Mouse (Mus musculus) brown adipose tissue, adult 24 weeks (tissue): ENCODE results near the gene Serpine2. TPM values are rescaled to one million over a fixed set of nuclear protein-coding genes. Genes with fewer than 3 reads are reported as not detected.

Source experiments
- H3K27ac ChIP-seq: fragments of 200-500 bp; replicated peaks from 2 replicates; pipeline ENCODE4 v1.5.1; 2012; ENCODE audit warnings: low read depth, mild to moderate bottlenecking, low read length
- H3K4me1 ChIP-seq: fragments of 200-500 bp; 2 replicates; pipeline ENCODE4 v1.6.1; 2012; ENCODE audit warnings: low read length, mixed read lengths; ENCODE audit not compliant: control insufficient read depth, insufficient read depth, insufficient read length
- H3K4me3 ChIP-seq: fragments of 200-500 bp; 2 replicates; pipeline ENCODE4 v1.5.1; 2012; ENCODE audit warnings: low read depth, mild to moderate bottlenecking, low read length, moderate library complexity; ENCODE audit not compliant: insufficient read depth
- polyA plus RNA-seq: library from polyadenylated mRNA; stranded (reverse); fragments of >200 nt; gene quantifications from 2 replicates; pipeline ENCODE4 v1.2.4, GENCODE M21; 2012; ENCODE audit not compliant: missing spikeins, insufficient read depth, insufficient read length

Serpine2 gene
- polyA plus RNA-seq, 1 experiment = 31.0 TPM

- Histone ChIP-seq H3K27ac (no peak overlapping the region), H3K4me3 (no peak overlapping the region), H3K4me1 (peaks cover 40% of the 10 kb centered on the region)
These were observed 104.6 kb downstream of the Serpine2 start for GRCm38 (mm10) chr1:79756417-79756816.

GRCm38 (mm10) chr1:79755376-79755775, 105.6 kb downstream of the Serpine2 start:
- Histone ChIP-seq H3K27ac (no peak overlapping the region), H3K4me1 (peaks cover 37% of the 10 kb centered on the region), H3K4me3 (no peak overlapping the region)

- Histone ChIP-seq H3K4me3 (no peak overlapping the region), H3K27ac (no peak overlapping the region), H3K4me1 (peaks cover 35% of the 10 kb centered on the region)
These were observed 106.0 kb downstream of the Serpine2 start for GRCm38 (mm10) chr1:79754936-79755335.

GRCm38 (mm10) chr1:79753456-79753855, 107.5 kb downstream of the Serpine2 start:
- H3K4me3 ChIP-seq = no peak overlapping the region
- H3K4me1 ChIP-seq = peaks cover 31% of the 10 kb centered on the region
- no peak overlapping the region for H3K27ac ChIP-seq

- Histone ChIP-seq H3K27ac (no peak overlapping the region), H3K4me3 (no peak overlapping the region), H3K4me1 (peaks cover 31% of the 10 kb centered on the region)
These were observed 108.2 kb downstream of the Serpine2 start for GRCm38 (mm10) chr1:79752714-79753340.

- H3K27ac ChIP-seq = peak overlapping the region; percentile 46
- H3K4me3 ChIP-seq = no peak overlapping the region
- H3K4me1 ChIP-seq = peaks cover 30% of the 10 kb centered on the region
These were observed 108.8 kb downstream of the Serpine2 start for GRCm38 (mm10) chr1:79752015-79752695.

GRCm38 (mm10) chr1:79751186-79751585, 109.8 kb downstream of the Serpine2 start:
- peaks cover 23% of the 10 kb centered on the region for H3K4me1 ChIP-seq
- H3K27ac ChIP-seq = peak overlapping the region; percentile 46

GRCm38 (mm10) chr1:79746056-79746455, 114.9 kb downstream of the Serpine2 start:
- Histone ChIP-seq H3K4me3 (no peak overlapping the region), H3K27ac (peak overlapping the region; percentile 90), H3K4me1 (0 out of 2 replicates have a peak, but pooled peaks cover 5% of the 10 kb centered on the region)

More at GRCm38 (mm10) chr1:79751186-79751585, 109.8 kb downstream of the Serpine2 start:
- H3K4me3 ChIP-seq = no peak overlapping the region

Other genes with a start within 250 kb of the Serpine2 start
- 0.88 TPM in 1 of 2 replicates, not detected in the other for gene Ap1s3, start 189.2 kb downstream of the Serpine2 start, polyA plus RNA-seq
- 52.1 and 52.2 TPM in 2 replicates for gene Mrpl44, start 85.2 kb downstream of the Serpine2 start, polyA plus RNA-seq
- 4.0 and 5.8 TPM in 2 replicates for gene Wdfy1, start 85.0 kb downstream of the Serpine2 start, polyA plus RNA-seq